Mouse (Mus musculus) forebrain, embryonic 12.5 days (tissue): Measurements from ENCODE around the gene Cd93. TPM values are rescaled to one million over a fixed set of nuclear protein-coding genes. Genes with fewer than 3 reads are reported as not detected.

Source experiments
- ATAC-seq: fragments of 200-750 bp; cut with Nextera tagmentation; 2 replicates; pipeline ENCODE4 v1.8.0; 2017; ENCODE audit warnings: moderate TSS enrichment; ENCODE audit not compliant: low FRiP score
- H3K27ac ChIP-seq: fragments of 300-500 bp; sonication (generic); 2 replicates; pipeline ENCODE4 v1.5.1; 2016; ENCODE audit warnings: mild to moderate bottlenecking
- H3K27me3 ChIP-seq: fragments of 300-500 bp; sonication (generic); 2 replicates; pipeline ENCODE4 v1.6.1; 2016; ENCODE audit warnings: mild to moderate bottlenecking
- H3K36me3 ChIP-seq: fragments of 300-500 bp; sonication (generic); replicated peaks from 2 replicates; pipeline ENCODE4 v1.6.1; 2016; ENCODE audit warnings: mild to moderate bottlenecking
- H3K4me1 ChIP-seq: fragments of 300-500 bp; sonication (generic); 2 replicates; pipeline ENCODE4 v1.6.1; 2016
- H3K4me2 ChIP-seq: fragments of 300-500 bp; sonication (generic); 2 replicates; pipeline ENCODE4 v1.6.1; 2016; ENCODE audit warnings: mild to moderate bottlenecking, moderate library complexity
- H3K4me3 ChIP-seq: fragments of 300-500 bp; sonication (generic); replicated peaks from 2 replicates; pipeline ENCODE4 v1.5.1; 2016; ENCODE audit warnings: mild to moderate bottlenecking
- H3K9ac ChIP-seq: fragments of 300-500 bp; sonication (generic); 2 replicates; pipeline ENCODE4 v1.6.1; 2016; ENCODE audit warnings: mild to moderate bottlenecking
- H3K9me3 ChIP-seq: fragments of 300-500 bp; sonication (generic); 2 replicates; pipeline ENCODE4 v1.6.1; 2016
- WGBS: fragments of 180-500 bp; shearing (Covaris S2); methylation state at CpG from one replicate; pipeline ENCODE4 v1.1.7; 2016; 5-methylcytosine and 5-hydroxymethylcytosine counted together
- polyA plus RNA-seq: library from polyadenylated mRNA; unstranded; fragments of >200 nt; fragmentation: Nextera tagmentation; extraction: Ambion mirVana; gene quantifications from 2 replicates; pipeline ENCODE4 v1.2.1, GENCODE M21; 2016

Cd93 gene
- 5.7 and 6.4 TPM in 2 replicates for polyA plus RNA-seq

GRCm38 (mm10) chr2:148443249-148443958 is at the start of gene Cd93:
Gene Cd93 (minus strand): TSS chr2:148443563.
- no peak for ATAC-seq
- H3K36me3 ChIP-seq = no peaks in the 10 kb centered on the region
- no peaks in the 10 kb centered on the region for H3K4me1 ChIP-seq
- H3K27me3 ChIP-seq = no peaks in the 10 kb centered on the region
- no peaks in the 10 kb centered on the region for H3K9me3 ChIP-seq
- no peak within 1 kb of the TSS for H3K4me3 ChIP-seq
- 0 out of 2 replicates have a peak within 1 kb of the TSS, but pooled peaks have one; percentile 31 for H3K27ac ChIP-seq
- no peak within 1 kb of the TSS for H3K9ac ChIP-seq
- no peak within 1 kb of the TSS for H3K4me2 ChIP-seq
- 63% methylated on average over 13 of the region's 13 CpGs for WGBS

DNA sequence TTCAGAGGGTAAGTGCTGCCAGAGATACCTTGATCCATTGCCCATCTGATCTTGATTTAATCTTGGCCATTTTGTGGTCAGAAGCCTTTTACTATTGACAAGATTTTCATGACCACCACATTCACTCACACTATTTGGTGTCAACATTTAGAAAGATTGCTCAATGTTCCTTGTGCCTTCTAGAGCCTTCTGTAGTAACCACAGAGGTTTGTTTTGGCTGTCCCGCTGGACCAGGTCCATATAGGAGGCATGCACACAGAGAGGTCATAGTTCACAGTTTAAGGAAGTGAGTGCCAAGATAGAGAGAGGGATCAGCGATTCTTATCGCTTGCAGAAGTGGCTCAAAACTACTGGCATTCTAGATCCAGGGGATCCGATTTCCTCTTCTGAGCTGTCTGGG is 48.7 kb upstream of the Cd93 start:
- H3K9ac ChIP-seq = no peak overlapping the region
- 85% methylated on average over 4 of the region's 4 CpGs for WGBS
- H3K36me3 ChIP-seq = no peaks in the 10 kb centered on the region
- H3K27me3 ChIP-seq = no peaks in the 10 kb centered on the region
- no peaks in the 10 kb centered on the region for H3K4me1 ChIP-seq
- H3K4me3 ChIP-seq = no peak overlapping the region
- no peak overlapping the region for H3K27ac ChIP-seq
- ATAC-seq = no peak
- no peak overlapping the region for H3K4me2 ChIP-seq
- H3K9me3 ChIP-seq = no peaks in the 10 kb centered on the region

DNA sequence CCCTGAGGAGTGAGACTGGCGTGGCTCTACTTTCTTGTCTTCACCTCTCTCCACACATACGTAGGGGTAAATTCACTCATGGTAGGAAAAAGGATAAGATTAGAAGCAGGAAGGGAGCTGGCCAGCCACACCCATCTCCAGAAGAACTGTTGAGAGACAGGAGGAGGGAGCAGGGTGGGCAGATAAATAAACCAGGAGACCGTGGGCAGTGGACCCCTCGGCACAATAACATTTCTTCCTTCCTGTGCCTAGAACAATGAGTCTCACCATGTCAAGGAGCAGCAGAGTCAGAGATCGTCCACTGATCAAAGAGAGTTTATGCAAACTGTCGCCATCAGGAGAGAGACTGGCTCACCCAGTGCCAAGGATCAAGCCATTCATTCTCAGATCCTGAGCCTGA is 46.8 kb upstream of the Cd93 start:
- Histone ChIP-seq H3K36me3 (no peaks in the 10 kb centered on the region), H3K9me3 (no peaks in the 10 kb centered on the region), H3K4me3 (no peak overlapping the region), H3K9ac (no peak overlapping the region), H3K4me2 (no peak overlapping the region), H3K27ac (no peak overlapping the region), H3K4me1 (no peaks in the 10 kb centered on the region), H3K27me3 (no peaks in the 10 kb centered on the region)
- 68% methylated on average over 6 of the region's 6 CpGs for WGBS
- ATAC-seq = no peak

- Histone ChIP-seq H3K4me2 (no peak overlapping the region), H3K4me3 (no peak overlapping the region), H3K4me1 (no peaks in the 10 kb centered on the region), H3K27ac (no peak overlapping the region), H3K27me3 (no peaks in the 10 kb centered on the region), H3K9me3 (no peaks in the 10 kb centered on the region), H3K9ac (no peak overlapping the region), H3K36me3 (no peaks in the 10 kb centered on the region)
- ATAC-seq = no peak
- WGBS = 93% methylated on average over 2 of the region's 2 CpGs
Observed at GRCm38 (mm10) chr2:148488885-148489284, 45.5 kb upstream of the Cd93 start.

GRCm38 (mm10) chr2:148485576-148485975 is 42.2 kb upstream of the Cd93 start:
- ATAC-seq = no peak
- Histone ChIP-seq H3K27me3 (no peaks in the 10 kb centered on the region), H3K9me3 (no peaks in the 10 kb centered on the region), H3K27ac (no peak overlapping the region), H3K36me3 (no peaks in the 10 kb centered on the region), H3K4me3 (no peak overlapping the region), H3K4me2 (no peak overlapping the region), H3K9ac (no peak overlapping the region), H3K4me1 (no peaks in the 10 kb centered on the region)
- 95% methylated on average over 4 of the region's 4 CpGs for WGBS

GRCm38 (mm10) chr2:148480376-148480775 is 37.0 kb upstream of the Cd93 start:
- Histone ChIP-seq H3K27ac (no peak overlapping the region), H3K27me3 (no peaks in the 10 kb centered on the region), H3K9me3 (no peaks in the 10 kb centered on the region), H3K4me2 (no peak overlapping the region), H3K4me1 (peaks cover 6% of the 10 kb centered on the region), H3K9ac (no peak overlapping the region), H3K4me3 (no peak overlapping the region), H3K36me3 (no peaks in the 10 kb centered on the region)
- 87% methylated on average over 8 of the region's 8 CpGs for WGBS
- no peak for ATAC-seq

DNA sequence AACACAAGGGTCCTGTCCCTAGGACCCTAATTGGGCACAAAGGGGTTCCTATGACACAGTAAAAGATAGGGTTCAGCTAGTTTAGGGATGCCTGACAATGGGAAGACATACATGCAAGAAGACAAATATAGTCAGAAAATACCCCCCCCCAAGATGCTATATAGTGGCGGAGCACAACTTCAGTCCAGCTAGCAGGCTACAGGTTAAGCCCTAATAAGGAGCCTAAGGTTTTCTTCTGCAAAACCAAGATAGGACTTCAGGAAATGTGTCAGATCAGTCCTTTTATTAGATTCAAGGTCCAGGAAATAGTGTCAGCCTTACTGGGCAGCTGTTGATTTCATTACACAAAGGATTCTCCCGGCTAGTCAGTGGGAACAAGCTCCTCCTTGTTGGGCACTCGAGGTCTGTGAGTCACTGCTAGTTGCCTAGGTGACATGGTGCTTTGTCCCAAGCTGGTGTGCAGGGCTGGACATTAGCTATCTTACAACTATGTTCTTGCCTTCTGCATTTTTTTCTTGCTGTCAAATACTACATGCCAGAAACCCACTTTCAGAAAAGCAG is 34.9 kb upstream of the Cd93 start:
- no peak overlapping the region for H3K4me2 ChIP-seq
- WGBS = 33% methylated on average over 3 of the region's 3 CpGs
- H3K27ac ChIP-seq = no peak overlapping the region
- no peaks in the 10 kb centered on the region for H3K27me3 ChIP-seq
- H3K9me3 ChIP-seq = no peaks in the 10 kb centered on the region
- H3K4me1 ChIP-seq = peaks cover 6% of the 10 kb centered on the region
- no peak overlapping the region for H3K9ac ChIP-seq
- ATAC-seq = peak; percentile 73; the same call in 1 of the 2 replicates
- H3K4me3 ChIP-seq = no peak overlapping the region
- no peaks in the 10 kb centered on the region for H3K36me3 ChIP-seq

DNA sequence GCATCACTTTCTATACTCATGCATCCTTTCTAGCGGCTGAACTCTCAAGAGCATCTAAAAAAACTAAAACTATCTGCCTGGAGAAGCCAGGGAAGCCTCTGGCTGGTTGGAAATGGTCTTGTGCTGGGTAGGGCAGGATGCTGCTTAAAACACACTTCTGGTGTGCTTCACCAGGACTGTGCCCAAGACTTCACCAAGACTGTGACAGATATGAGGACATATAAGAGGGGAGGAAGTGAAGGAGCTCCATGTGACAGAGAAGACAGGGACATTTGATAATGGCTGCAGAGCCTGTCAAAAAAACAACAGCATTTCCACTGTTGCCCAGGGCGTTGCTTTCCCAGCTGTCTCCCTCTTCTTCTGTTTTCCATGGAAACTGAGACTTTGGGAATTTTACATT is 34.0 kb upstream of the Cd93 start:
- H3K9me3 ChIP-seq = no peaks in the 10 kb centered on the region
- H3K4me2 ChIP-seq = no peak overlapping the region
- no peak for ATAC-seq
- H3K4me1 ChIP-seq = peaks cover 6% of the 10 kb centered on the region
- H3K4me3 ChIP-seq = no peak overlapping the region
- H3K36me3 ChIP-seq = no peaks in the 10 kb centered on the region
- WGBS = 81% methylated on average over 2 of the region's 2 CpGs
- no peak overlapping the region for H3K27ac ChIP-seq
- H3K9ac ChIP-seq = no peak overlapping the region
- H3K27me3 ChIP-seq = no peaks in the 10 kb centered on the region

DNA sequence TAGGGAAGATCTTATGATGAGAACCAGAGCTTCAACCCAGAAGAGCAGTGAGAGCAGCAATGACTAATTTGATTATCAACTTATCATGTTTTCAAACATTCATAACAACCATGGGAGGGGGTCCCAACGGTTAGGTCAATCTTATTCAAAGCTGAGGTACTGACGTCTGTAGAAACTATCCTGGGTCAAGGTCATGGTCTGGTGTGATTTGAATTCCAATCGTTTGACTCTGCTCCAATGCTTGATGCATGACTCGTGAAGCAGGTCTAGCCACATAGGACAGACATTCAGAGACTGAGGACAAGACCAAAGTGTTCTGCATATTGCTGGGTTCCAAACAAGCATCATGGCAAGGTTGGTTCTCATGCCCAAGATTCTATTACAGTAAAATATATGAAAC is 33.2 kb upstream of the Cd93 start:
- Histone ChIP-seq H3K27me3 (no peaks in the 10 kb centered on the region), H3K4me2 (no peak overlapping the region), H3K27ac (no peak overlapping the region), H3K4me1 (peaks cover 6% of the 10 kb centered on the region), H3K9ac (no peak overlapping the region), H3K4me3 (no peak overlapping the region), H3K36me3 (no peaks in the 10 kb centered on the region), H3K9me3 (no peaks in the 10 kb centered on the region)
- 82% methylated on average over 4 of the region's 4 CpGs for WGBS
- ATAC-seq = no peak

DNA sequence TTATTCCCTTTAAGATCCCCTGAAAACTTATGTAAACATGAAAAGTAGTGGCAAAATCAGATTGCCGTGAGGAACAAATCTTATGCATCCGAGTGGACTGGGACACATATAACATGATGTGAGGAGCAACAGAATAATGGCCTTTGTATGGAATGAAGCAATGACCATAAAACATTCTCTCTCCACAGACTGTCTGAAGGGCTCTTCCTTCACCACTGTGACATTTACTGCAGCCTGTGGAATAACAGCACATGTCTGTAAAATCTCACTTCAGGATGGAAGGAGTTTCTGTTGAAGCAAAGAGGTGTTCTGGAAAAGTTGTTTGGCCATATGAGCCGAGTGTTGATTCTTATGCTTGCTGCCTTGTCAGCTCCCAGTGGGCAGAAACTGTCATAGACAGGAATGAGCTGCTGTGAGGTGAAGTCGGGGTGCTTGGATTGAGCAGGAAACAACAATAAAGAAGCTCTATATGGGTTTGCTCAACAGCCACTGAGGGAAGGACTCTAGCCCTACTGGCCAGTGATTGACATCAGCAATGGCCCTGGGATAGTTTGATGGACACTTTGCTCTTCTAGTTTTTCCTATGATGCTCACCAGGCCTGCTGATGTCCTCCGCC is 32.6 kb upstream of the Cd93 start:
- Histone ChIP-seq H3K36me3 (no peaks in the 10 kb centered on the region), H3K4me2 (no peak overlapping the region), H3K9me3 (no peaks in the 10 kb centered on the region), H3K4me3 (no peak overlapping the region), H3K4me1 (peaks cover 6% of the 10 kb centered on the region), H3K9ac (no peak overlapping the region), H3K27ac (no peak overlapping the region), H3K27me3 (no peaks in the 10 kb centered on the region)
- no peak for ATAC-seq
- 91% methylated on average over 5 of the region's 5 CpGs for WGBS

DNA sequence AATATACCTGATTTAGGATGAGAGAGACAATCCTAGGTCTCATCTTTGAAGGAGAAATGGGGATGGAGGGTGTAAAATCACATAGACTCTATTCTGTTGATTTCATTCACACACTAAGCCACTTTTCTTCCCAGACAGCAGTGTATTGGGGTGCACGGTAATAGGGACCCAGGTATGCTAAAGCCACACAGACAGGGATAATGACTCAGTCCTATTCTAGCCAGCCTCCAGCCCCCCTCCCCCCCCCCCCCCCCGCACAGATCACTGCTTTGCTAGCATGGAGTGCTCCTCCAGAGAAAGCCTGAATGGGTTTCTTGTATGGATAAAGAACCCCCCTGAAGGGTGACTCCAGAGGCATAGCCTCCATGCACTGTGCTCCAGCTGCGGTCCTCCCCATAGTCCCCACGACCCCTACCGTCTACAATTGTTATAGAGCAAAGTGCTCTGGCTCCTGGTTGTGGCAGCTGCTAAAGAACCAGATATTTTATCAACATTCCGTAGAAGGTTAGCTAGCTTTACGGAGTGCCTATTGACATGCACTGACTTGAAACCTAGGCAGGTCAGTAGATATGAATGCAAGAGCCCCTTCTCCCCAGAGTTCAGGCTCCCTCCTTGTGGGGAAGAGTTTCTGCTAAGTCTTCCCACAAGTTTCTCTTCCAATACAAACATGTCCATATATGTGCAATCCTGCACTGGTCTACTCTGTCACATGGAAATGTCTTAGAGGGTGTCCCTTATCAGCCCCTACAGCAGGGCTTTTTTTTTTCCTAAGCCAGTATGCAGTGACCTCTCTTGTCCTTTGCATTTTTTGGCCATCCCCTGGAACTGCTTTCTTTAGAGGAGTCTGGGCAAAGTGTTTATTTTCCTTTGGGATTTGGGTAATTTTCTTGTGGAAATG is 26.2 kb upstream of the Cd93 start:
- H3K4me2 ChIP-seq = no peak overlapping the region
- no peaks in the 10 kb centered on the region for H3K9me3 ChIP-seq
- H3K27me3 ChIP-seq = no peaks in the 10 kb centered on the region
- no peak overlapping the region for H3K27ac ChIP-seq
- ATAC-seq = no peak
- no peaks in the 10 kb centered on the region for H3K4me1 ChIP-seq
- H3K36me3 ChIP-seq = no peaks in the 10 kb centered on the region
- 47% methylated on average over 7 of the region's 7 CpGs for WGBS
- no peak overlapping the region for H3K4me3 ChIP-seq
- no peak overlapping the region for H3K9ac ChIP-seq

- Histone ChIP-seq H3K4me1 (no peaks in the 10 kb centered on the region), H3K36me3 (no peaks in the 10 kb centered on the region), H3K4me2 (no peak overlapping the region), H3K4me3 (no peak overlapping the region), H3K27ac (no peak overlapping the region), H3K9ac (no peak overlapping the region), H3K9me3 (no peaks in the 10 kb centered on the region), H3K27me3 (no peaks in the 10 kb centered on the region)
- 75% methylated on average over 3 of the region's 3 CpGs for WGBS
- ATAC-seq = no peak
Observed at GRCm38 (mm10) chr2:148467921-148468440, 24.6 kb upstream of the Cd93 start.
